Mouse (Mus musculus) megakaryocyte-erythroid progenitor cell, adult 5-6 weeks (primary cell): Measurements from ENCODE around the gene Psmc3. TPM values are rescaled to one million over a fixed set of nuclear protein-coding genes. Genes with fewer than 3 reads are reported as not detected.

Experiments used
- ATAC-seq: replicated peaks from 2 replicates; pipeline ENCODE4 v1.8.0; 2016; ENCODE audit warnings: mild to moderate bottlenecking, inconsistent platforms; ENCODE audit not compliant: severe bottlenecking, poor library complexity, low FRiP score, low TSS enrichment
- total RNA-seq, 2 experiments: library from RNA; stranded (forward) in 1 of 2; stranded (reverse) in 1 of 2; fragments of 200-1000, 215-1000 nt in 1 of 2; fragments of >200 nt in 1 of 2; fragmentation: Nextera tagmentation in 1 of 2; gene quantifications; 2 replicates each; pipeline ENCODE4 v1.2.3; 2014 to 2017

Gene Psmc3
- total RNA-seq, 2 experiments from 2014 or later, result 200 to 355 TPM

DNA sequence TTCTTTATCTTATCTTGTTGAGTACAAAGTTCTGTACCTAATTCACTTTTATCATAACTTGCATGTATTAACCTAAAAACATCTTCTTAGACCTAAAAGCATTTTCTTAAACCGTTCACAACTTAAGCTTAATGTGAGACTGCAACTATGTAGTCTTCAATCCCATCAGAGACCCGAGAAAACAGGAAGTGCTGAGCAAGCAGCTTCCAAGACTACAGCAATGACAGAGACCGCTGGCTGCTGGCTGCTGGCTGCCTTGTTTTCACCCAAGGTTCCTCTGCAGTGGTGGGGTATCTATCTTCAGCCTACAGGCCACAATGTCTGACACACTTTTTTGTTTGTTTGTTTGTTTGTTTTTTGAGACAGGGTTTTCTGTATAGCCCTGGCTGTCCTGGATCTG, 1.9 kb upstream of the Psmc3 start:
- ATAC-seq, result no peak

GRCm38 (mm10) chr2:91052752-91053151, 1.1 kb upstream of the Psmc3 start:
- no peak for ATAC-seq

GRCm38 (mm10) chr2:91053181-91053933, 452 bp upstream of the Psmc3 start:
- ATAC-seq, result no peak

DNA sequence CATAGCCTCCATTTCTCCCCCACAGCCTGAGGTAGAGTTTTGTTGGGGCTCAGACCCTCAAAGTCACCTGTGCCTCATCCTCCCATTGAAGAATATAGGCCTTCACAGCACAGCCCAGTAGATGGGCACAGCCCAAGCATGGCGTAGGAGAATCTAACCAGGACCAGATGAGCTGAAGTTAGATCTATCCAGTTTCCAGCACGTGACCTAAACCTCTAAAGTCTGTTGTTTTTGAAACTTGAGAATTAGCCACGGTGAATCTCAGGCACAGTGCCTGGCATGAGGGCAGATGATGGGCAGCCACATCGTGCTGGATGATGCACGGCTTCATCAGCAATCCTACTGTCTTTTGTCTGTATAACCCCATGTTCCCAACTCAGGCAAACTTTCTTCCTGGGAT, 4.6 kb downstream of the Psmc3 start:
- no peak for ATAC-seq

GRCm38 (mm10) chr2:91059376-91059775, 5.6 kb downstream of the Psmc3 start:
- ATAC-seq, result no peak

DNA sequence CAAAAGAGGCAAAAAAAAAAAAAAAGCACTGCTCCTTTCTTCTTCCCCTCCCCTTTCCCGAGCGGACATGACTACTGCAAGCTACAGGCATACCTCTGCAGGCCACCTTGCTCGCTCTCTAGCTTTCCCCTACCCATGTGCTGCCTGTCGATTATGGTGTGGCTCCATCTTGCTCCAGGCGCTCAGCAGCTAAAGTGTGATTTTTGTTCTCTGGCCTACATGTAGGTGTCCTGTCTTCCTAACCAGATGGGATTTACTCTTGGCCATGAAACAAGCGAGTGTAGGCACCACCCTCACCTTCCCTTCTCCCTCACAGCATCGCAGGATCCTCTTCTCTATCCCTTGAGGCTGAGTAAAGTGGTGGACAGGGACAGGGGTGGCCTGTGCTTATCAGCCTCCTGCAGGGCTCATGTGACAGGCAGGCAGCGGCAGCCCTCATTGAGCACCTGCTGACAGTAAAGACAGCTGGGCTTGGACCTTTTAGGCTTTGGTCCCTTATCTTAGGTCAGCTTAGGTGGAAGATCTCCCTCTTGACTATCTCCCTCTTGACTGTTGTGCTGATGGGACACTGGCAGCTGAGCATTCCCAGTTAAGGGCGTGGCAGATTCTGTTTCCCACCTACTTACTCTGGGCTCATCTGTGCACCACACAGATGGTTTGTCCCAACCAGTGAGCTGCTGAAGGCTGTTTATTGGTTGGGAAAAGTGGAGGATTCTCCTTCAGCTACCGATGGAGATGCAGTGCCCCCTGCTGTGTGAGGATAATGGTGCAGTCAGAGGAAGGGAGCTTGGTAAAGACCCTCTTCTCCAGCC, 6.9 kb downstream of the Psmc3 start:
- peak; percentile 84 for ATAC-seq

GRCm38 (mm10) chr2:91061849-91062481, 8.2 kb downstream of the Psmc3 start:
- no peak for ATAC-seq

GRCm38 (mm10) chr2:91062779-91063606, 9.2 kb downstream of the Psmc3 start:
- no peak for ATAC-seq

DNA sequence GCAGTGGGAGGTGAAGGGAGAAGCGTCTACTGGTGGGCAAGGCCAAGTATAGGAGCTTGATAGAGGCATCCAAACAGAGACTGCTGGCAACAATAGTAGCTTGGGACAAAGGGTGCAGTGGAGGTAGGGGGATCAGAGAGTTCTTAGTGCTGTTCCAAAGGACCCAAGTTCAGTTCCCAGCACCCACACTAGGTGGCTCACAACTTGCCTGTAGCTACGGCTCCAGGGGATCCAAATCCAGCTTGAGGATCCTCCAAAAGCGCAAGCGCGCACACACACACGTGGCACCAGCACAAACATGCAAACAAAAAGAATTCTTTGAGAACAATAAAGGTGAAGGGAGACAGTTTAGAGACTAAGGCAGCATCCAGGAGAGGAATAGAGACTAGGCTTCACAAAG, 10.4 kb downstream of the Psmc3 start:
- no peak for ATAC-seq

DNA sequence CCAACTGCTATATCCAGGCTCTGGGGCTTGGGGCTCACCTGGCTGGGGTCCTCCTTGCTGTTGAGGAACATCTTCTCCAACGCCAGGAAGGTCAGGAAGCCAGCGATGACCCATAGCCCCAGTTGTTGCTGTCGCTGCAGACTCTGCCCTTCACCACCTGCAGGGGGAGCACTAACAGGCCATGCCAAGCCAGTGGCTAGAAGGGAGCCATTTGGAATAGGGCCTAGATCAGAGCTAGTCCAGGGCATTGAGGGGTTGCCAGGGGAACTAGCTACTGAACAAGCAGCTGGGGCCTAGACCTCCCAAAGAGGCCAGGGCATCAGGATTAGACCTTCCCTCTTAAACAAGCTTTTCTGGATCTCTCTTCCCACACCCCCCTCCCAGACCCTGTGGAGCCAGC, 11.7 kb downstream of the Psmc3 start:
- ATAC-seq, result no peak

- ATAC-seq, result no peak
Observed at GRCm38 (mm10) chr2:91066455-91066854, 12.6 kb downstream of the Psmc3 start.

- ATAC-seq, result no peak
Observed at GRCm38 (mm10) chr2:91068162-91068871, 14.5 kb downstream of the Psmc3 start.

DNA sequence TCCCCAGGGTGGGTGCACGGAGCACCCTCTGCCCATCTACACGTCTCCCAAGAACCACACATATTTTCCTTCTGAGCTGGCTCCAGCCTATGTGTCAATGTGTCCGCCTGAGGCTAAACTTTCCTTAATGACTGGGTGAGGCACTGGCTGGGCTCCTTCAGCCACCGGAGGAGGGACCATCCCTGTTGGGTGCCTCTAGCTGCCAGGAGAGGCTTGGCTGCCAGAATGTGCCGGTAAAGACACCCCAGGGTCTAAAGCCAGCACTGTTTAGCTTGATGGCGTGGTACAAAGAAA, 15.0 kb downstream of the Psmc3 start:
- no peak for ATAC-seq

GRCm38 (mm10) chr2:91069306-91070000, 15.6 kb downstream of the Psmc3 start:
- no peak for ATAC-seq

- ATAC-seq, result peak; percentile 85
Observed at GRCm38 (mm10) chr2:91070076-91070800, 16.4 kb downstream of the Psmc3 start, which contains the start of gene Slc39a13. Gene Slc39a13 (minus strand): TSS chr2:91070417.

DNA sequence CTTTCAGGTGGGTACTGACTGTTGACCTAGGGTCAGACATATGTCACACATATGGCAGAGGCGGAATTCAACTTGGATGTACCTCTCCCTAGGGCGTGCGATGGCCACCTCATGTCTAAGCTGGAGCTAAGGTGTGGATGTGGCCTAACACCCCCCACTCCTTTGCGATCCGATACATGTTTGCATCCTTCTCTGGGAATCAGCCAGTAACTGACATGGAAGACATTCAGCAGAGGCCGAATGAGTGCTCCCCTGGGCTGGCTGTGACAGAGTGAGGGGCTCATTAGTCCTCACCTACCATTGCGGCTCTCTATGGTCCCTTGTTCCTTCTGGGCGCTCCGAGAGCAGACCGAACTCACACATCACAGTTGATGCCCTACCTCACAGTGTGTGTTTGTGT, 17.2 kb downstream of the Psmc3 start:
- no peak for ATAC-seq

DNA sequence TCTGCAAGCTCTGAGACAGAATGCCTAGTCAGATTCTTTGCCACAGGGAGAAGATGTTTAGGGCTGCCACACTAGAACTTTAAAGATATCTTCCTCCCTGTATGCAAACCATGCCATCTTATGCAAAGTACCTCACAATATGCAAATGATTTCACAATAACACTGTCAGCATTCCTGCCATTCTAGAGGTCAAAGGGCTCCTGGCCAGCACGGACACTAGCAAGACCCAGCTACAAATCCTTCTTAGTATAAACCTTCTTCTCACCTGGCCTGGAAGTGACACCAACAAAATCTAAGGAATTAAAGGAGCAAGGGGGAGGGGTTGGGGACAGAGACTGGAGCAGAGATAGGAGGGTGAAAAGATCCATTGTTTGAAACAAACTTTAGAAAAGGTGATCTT, 18.3 kb downstream of the Psmc3 start:
- no peak for ATAC-seq

- no peak for ATAC-seq
Observed at GRCm38 (mm10) chr2:91077957-91078313, 24.1 kb downstream of the Psmc3 start.
